8 mouse cellular contexts compared by ENCODE assay signal in the genomic region with DNA sequence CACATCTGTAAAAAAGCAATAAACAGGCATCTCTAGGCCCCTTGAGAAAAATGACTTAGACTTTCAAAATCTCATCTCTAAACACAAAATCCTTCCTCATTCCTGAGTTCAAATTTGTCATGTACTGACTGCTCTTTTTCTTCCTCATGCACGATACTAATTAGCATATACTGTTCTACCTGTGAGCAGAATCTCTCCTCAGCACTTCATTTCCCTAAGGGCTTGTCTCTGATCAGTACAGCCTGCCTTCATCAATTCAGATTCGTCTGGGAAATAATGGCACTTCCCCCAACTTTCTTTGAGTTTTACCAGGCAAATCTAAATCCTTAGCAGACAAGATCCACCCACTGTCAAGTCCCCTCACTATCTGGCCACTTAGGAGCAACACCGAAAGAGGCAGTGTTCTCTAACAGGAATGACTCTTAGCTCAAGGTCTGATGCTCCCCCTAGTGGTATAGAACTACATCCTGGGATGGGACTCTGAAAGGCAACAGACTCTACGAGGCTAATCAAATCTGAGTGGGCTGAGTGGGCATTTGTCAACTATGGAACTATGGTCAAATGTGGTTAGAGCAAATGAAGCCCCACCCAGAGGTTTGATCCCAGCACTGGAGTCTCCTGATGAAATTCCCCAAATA.
DNase-seq lines count a peak whose midpoint lies in the region; ATAC-seq lines count a peak whose summit lies in the region.

No protein-coding gene starts in this region.

- peak; percentile 18 to 22 for DNase-seq in left cerebral cortex, postnatal 10 days (ENCODE audit: extremely low spot score in 1 of 2, low spot score in 2 of 2)
- no peak for DNase-seq in left cerebral cortex, adult 8-10 months (ENCODE audit: low spot score in 2 of 2)
- peak; percentile 67 for DNase-seq in c-Kit-negative CD71-positive TER-119-positive erythroid progenitor cells, embryonic 14.5 days (ENCODE audit: low read depth, low spot score)
- peak; percentile 25 for DNase-seq in fibroblast of lung, adult 2 months (ENCODE audit: low read depth)
- peak; percentile 11 for DNase-seq in hindbrain, embryonic 10.5 days (ENCODE audit: low spot score)
- DNase-seq in layer of hippocampus, adult 9-11 months: peak; percentile 36
- peak; percentile 57 to 65 for DNase-seq in spleen, postnatal 36 days (ENCODE audit: low spot score in 2 of 2)

- no peak overlapping the region for H3K4me3 ChIP-seq in hindbrain, embryonic 10.5 days

- no peaks in the 10 kb centered on the region for H3K27me3 ChIP-seq in hindbrain, embryonic 10.5 days (ENCODE audit: insufficient read depth, poor library complexity, severe bottlenecking)

- H3K27ac ChIP-seq in hindbrain, embryonic 10.5 days: no peak overlapping the region

- ATAC-seq in megakaryocyte progenitor cell, adult 5-6 weeks (replicated peaks; ENCODE audit: poor library complexity): peak; percentile 97

- 31% methylated on average over 4 of the region's 4 CpGs for WGBS in hindbrain, embryonic 10.5 days

- no peaks in the 10 kb centered on the region for H3K4me1 ChIP-seq in hindbrain, embryonic 10.5 days (replicated peaks)

- H3K9me3 ChIP-seq in hindbrain, embryonic 10.5 days: no peaks in the 10 kb centered on the region

- no peaks in the 10 kb centered on the region for H3K36me3 ChIP-seq in hindbrain, embryonic 10.5 days

- intact Hi-C loops in left cerebral cortex, postnatal 10 days (cut with DNase I): loop anchor here (5.0 kb wide), 1 partner anchor 97 kb away; no protein-coding TSS in a partner anchor

Comparison
In these comparisons a context has a peak if more than half of its experiments do, and no peak if none do; other contexts are left out.
1. DNase-seq: peak in left cerebral cortex, postnatal 10 days (2 of 2), c-Kit-negative CD71-positive TER-119-positive erythroid progenitor cells, embryonic 14.5 days (single experiment), fibroblast of lung, adult 2 months (single experiment), hindbrain, embryonic 10.5 days (single experiment), layer of hippocampus, adult 9-11 months (single experiment) and spleen, postnatal 36 days (2 of 2); none in left cerebral cortex, adult 8-10 months (0 of 2).